Mouse (Mus musculus): ENCODE results near the gene Bspry. TPM values are rescaled to one million over a fixed set of nuclear protein-coding genes. Genes with fewer than 3 reads are reported as not detected.

Bspry gene
- polyA plus RNA-seq, 1 experiment from 2014 or later: 19.4 TPM

DNA sequence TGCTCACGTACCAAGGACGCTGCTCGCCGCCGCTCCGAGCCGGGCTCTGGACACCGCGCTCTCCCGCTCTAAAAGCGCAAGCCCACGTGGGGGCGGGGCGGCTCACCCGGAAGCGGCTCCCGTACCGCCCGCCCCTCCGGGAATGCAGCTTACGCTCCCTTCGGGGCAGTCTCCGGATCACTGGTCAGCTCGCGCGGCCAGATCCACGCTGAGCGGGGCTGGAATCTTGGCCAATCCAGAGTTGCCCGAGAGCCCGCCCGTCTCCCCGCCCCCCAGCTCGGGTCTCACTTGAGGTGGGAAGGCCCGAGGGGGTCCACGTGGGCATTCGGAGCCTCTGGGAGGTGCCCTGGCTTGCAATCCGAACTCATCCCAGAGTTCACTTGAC lies 40.0 kb downstream of the Bspry start, which contains the start of gene Alad:
Alad (minus strand) TSS at position 70 of the 385 bp plus-strand sequence.
- Histone ChIP-seq H3K9ac (replicated peaks; ENCODE audit: low read depth, low read length) (peak within 1 kb of the TSS; percentile 65), H3K4me2 (replicated peaks; ENCODE audit: low read depth, low read length) (peak within 1 kb of the TSS; percentile 67), H3K4me1 (ENCODE audit: control insufficient read depth, insufficient read depth, low read length) (peaks cover 35% of the 10 kb centered on the region), H3K36me3 (ENCODE audit: control insufficient read depth, insufficient read depth, low read length) (peaks cover 8% of the 10 kb centered on the region), H3K9me3 (ENCODE audit: control insufficient read depth, low read depth, low read length) (no peaks in the 10 kb centered on the region), H3K4me3 (ENCODE audit: low read depth, low read length) (peak within 1 kb of the TSS; percentile 69), H3K27ac (ENCODE audit: low read length) (peak within 1 kb of the TSS; percentile 92), H3K27me3 (ENCODE audit: control insufficient read depth, insufficient read depth, low read length) (no peaks in the 10 kb centered on the region)
- under 1% methylated on average over 37 of the region's 37 CpGs for WGBS
- peak; percentile 87; the same call in 1 of the 2 replicates for ATAC-seq (ENCODE audit: insufficient number of reproducible peaks, insufficient read depth, low FRiP score, low read depth)

DNA sequence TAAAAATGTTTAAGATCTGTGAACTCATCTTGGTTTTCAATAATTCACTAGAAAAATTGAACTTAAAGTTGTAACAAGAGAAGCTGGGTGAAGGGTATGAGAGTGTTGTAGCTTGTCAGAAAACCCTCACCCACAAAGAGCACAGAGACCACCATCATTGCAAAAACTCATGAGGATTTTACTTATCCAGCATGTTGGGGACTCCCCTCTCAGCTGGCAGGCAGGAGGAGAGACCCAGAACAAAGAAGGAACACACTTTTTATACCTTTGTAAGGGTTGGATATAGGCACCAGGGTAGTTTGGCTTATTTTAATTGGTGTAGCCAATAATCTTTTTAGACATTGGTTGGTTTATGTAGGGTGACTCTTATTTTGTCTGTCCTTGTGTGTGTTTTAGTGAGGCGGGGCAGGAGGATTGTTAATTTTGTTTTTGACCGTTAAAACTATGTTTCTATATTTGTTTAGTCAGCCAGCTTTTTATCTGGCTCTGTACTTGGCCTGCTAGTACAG lies 41.1 kb downstream of the Bspry start:
- Histone ChIP-seq H3K36me3 (ENCODE audit: control insufficient read depth, insufficient read depth, low read length) (peaks cover 8% of the 10 kb centered on the region), H3K9ac (replicated peaks; ENCODE audit: low read depth, low read length) (no peak overlapping the region), H3K27me3 (ENCODE audit: control insufficient read depth, insufficient read depth, low read length) (no peaks in the 10 kb centered on the region), H3K4me3 (ENCODE audit: low read depth, low read length) (0 out of 2 replicates have a peak overlapping the region, but pooled peaks have one; percentile 69), H3K4me1 (ENCODE audit: control insufficient read depth, insufficient read depth, low read length) (peaks cover 27% of the 10 kb centered on the region), H3K4me2 (replicated peaks; ENCODE audit: low read depth, low read length) (no peak overlapping the region), H3K27ac (ENCODE audit: low read length) (no peak overlapping the region), H3K9me3 (ENCODE audit: control insufficient read depth, low read depth, low read length) (no peaks in the 10 kb centered on the region)
- ATAC-seq (ENCODE audit: insufficient number of reproducible peaks, insufficient read depth, low FRiP score, low read depth): no peak
- WGBS: 79% methylated on average over 2 of the region's 2 CpGs

DNA sequence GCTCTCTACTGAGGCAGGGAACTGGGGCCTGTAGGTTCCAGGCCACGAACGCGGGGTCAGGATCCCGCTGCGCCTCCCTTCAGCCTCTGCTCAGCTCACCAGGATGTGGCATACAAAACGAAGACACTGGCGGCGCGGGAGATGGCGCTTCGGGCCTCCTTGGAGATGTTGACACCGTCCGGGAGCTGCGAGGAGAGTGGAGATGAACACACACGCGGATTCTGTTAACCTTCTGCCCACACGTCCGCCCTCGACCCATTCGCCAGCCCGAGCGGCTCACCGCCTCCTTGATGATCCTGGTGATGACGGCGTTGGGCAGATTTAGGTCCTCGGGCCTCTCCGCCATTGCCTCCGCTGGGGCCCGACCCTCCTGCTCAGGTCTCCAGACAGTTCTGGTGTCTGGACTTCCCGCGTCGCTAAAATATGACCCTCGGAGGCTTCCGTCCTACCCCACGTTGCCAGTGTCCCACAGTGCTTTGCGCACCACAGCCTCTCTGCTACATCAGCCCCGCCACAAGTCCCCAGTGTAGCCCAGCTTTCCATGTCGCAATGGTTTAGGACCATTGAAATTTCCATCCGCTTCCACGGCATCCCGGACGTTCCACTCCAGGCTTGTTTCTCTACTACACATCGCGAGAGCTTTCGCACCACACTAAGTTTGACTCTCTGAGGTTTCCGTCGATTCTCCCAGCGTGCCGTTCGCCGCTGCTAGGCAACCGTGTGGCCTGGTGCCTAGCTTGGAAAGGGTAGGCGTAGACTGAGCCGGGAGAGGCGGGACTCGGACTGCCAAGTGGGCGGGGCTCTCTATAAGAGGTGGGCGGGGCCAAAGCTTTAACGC lies 45.0 kb downstream of the Bspry start, which contains the start of the genes Pole3 and 4933430I17Rik:
Pole3 (minus strand) TSS at position 418 of the 838 bp plus-strand sequence.
4933430I17Rik (plus strand) TSS at position 719 of the 838 bp plus-strand sequence.
- H3K4me3 ChIP-seq (ENCODE audit: low read depth, low read length): peak within 1 kb of the TSS; percentile 70
- H3K4me2 ChIP-seq (replicated peaks; ENCODE audit: low read depth, low read length): peak within 1 kb of the TSS; percentile 88
- peak within 1 kb of the TSS; percentile 77 for H3K9ac ChIP-seq (replicated peaks; ENCODE audit: low read depth, low read length)
- peak; percentile 99 for ATAC-seq (ENCODE audit: insufficient number of reproducible peaks, insufficient read depth, low FRiP score, low read depth)
- peaks cover 7% of the 10 kb centered on the region; the same call in 1 of the 2 replicates for H3K4me1 ChIP-seq (ENCODE audit: control insufficient read depth, insufficient read depth, low read length)
- no peaks in the 10 kb centered on the region for H3K9me3 ChIP-seq (ENCODE audit: control insufficient read depth, low read depth, low read length)
- under 1% methylated on average over 59 of the region's 59 CpGs for WGBS
- no peaks in the 10 kb centered on the region for H3K27me3 ChIP-seq (ENCODE audit: control insufficient read depth, insufficient read depth, low read length)
- peak within 1 kb of the TSS; percentile 91; the same call in 1 of the 2 replicates for H3K27ac ChIP-seq (ENCODE audit: low read length)
- peaks cover 8% of the 10 kb centered on the region for H3K36me3 ChIP-seq (ENCODE audit: control insufficient read depth, insufficient read depth, low read length)

DNA sequence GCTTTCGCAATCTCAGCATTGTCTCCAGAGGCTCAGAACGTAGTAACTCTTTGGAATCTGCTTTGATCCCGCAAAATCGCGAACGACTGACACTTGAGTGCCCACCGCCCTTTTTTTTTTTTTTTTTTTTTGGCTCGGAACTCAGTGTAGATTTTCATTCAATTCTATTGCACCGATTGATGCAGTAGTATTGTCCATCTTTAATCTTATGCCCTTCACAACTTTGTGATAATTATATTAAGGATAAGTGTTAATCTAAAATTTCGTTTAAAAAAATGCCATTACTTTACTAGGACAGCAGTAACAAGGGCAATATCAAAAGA lies 45.6 kb downstream of the Bspry start:
- Histone ChIP-seq H3K4me1 (ENCODE audit: control insufficient read depth, insufficient read depth, low read length) (peaks cover 7% of the 10 kb centered on the region; the same call in 1 of the 2 replicates), H3K4me3 (ENCODE audit: low read depth, low read length) (peak overlapping the region; percentile 70), H3K27me3 (ENCODE audit: control insufficient read depth, insufficient read depth, low read length) (no peaks in the 10 kb centered on the region), H3K36me3 (ENCODE audit: control insufficient read depth, insufficient read depth, low read length) (peaks cover 8% of the 10 kb centered on the region), H3K4me2 (replicated peaks; ENCODE audit: low read depth, low read length) (peak overlapping the region; percentile 30; the same call in 1 of the 2 replicates), H3K9ac (replicated peaks; ENCODE audit: low read depth, low read length) (no peak overlapping the region), H3K9me3 (ENCODE audit: control insufficient read depth, low read depth, low read length) (no peaks in the 10 kb centered on the region), H3K27ac (ENCODE audit: low read length) (no peak overlapping the region)
- 3% methylated on average over 10 of the region's 10 CpGs for WGBS
- ATAC-seq (ENCODE audit: insufficient number of reproducible peaks, insufficient read depth, low FRiP score, low read depth): no peak

DNA sequence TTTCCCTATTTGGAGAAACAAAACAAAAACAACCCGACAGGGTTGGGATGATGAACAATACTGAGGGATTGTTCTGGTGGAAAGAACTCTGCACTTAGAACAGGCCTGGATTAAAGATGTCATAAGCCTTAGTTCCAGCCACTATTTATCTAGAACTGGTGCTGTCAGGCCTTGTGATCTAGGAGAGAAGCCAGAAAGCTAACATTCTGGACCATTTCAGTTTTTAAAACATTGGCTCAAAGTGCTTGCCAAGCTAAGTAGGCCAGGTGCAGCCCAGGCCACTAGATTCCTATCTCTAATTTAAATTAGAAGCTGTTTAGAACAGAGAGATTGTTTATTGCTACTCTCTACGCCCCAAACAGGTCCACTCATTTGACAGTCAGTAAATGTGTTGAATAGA lies 46.4 kb downstream of the Bspry start:
- no peak overlapping the region for H3K9ac ChIP-seq (replicated peaks; ENCODE audit: low read depth, low read length)
- no peaks in the 10 kb centered on the region for H3K27me3 ChIP-seq (ENCODE audit: control insufficient read depth, insufficient read depth, low read length)
- no peak for ATAC-seq (ENCODE audit: insufficient number of reproducible peaks, insufficient read depth, low FRiP score, low read depth)
- no peaks in the 10 kb centered on the region for H3K9me3 ChIP-seq (ENCODE audit: control insufficient read depth, low read depth, low read length)
- peaks cover 8% of the 10 kb centered on the region for H3K36me3 ChIP-seq (ENCODE audit: control insufficient read depth, insufficient read depth, low read length)
- H3K4me3 ChIP-seq (ENCODE audit: low read depth, low read length): no peak overlapping the region
- 52% methylated on average over 2 of the region's 2 CpGs for WGBS
- H3K4me1 ChIP-seq (ENCODE audit: control insufficient read depth, insufficient read depth, low read length): peaks cover 7% of the 10 kb centered on the region; the same call in 1 of the 2 replicates
- no peak overlapping the region for H3K4me2 ChIP-seq (replicated peaks; ENCODE audit: low read depth, low read length)
- H3K27ac ChIP-seq (ENCODE audit: low read length): no peak overlapping the region

DNA sequence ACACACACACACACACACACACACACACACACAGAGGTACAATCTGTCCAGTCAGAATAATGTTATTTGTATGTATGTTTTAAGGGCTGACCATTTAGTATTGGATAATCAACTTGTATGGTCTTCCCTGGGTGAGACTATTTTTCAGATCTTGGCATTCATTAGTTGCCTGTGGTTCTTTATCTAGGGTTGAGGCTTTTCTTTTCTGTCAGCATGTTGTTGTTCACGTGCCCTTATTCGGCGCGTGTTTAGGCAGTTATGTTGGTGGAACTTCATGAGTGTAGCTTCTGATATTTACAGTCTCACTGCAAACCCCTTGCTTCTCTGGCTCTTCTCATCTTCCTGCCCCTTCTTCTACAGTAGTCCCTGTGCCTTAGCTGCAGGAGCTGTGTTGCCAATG lies 47.8 kb downstream of the Bspry start:
- Histone ChIP-seq H3K4me2 (replicated peaks; ENCODE audit: low read depth, low read length) (no peak overlapping the region), H3K27ac (ENCODE audit: low read length) (no peak overlapping the region), H3K9me3 (ENCODE audit: control insufficient read depth, low read depth, low read length) (no peaks in the 10 kb centered on the region), H3K4me3 (ENCODE audit: low read depth, low read length) (no peak overlapping the region), H3K36me3 (ENCODE audit: control insufficient read depth, insufficient read depth, low read length) (peaks cover 5% of the 10 kb centered on the region), H3K27me3 (ENCODE audit: control insufficient read depth, insufficient read depth, low read length) (no peaks in the 10 kb centered on the region), H3K9ac (replicated peaks; ENCODE audit: low read depth, low read length) (no peak overlapping the region), H3K4me1 (ENCODE audit: control insufficient read depth, insufficient read depth, low read length) (peaks cover 7% of the 10 kb centered on the region; the same call in 1 of the 2 replicates)
- no peak for ATAC-seq (ENCODE audit: insufficient number of reproducible peaks, insufficient read depth, low FRiP score, low read depth)
- WGBS: 86% methylated on average over 4 of the region's 4 CpGs

DNA sequence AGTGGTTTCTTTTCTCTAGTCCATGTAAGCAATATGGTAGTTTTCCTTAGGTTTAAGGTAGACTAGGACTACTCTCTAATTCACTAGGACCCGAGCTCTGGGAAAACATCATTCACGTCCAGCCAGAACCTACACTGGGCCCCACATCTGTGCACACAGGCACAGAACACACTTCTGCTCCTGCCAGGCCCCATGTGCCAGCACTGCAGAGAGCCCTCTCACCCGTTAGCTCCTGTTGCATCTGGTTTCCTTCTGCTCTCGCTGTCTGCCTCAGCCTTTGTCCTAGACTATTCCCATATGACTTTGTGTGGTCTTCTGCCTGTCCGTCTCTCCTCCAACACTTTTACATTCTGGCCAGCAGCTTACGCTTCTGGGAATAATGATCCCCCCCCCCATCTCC lies 53.9 kb downstream of the Bspry start:
- H3K4me2 ChIP-seq (replicated peaks; ENCODE audit: low read depth, low read length): no peak overlapping the region
- no peaks in the 10 kb centered on the region for H3K9me3 ChIP-seq (ENCODE audit: control insufficient read depth, low read depth, low read length)
- no peak overlapping the region for H3K9ac ChIP-seq (replicated peaks; ENCODE audit: low read depth, low read length)
- no peak for ATAC-seq (ENCODE audit: insufficient number of reproducible peaks, insufficient read depth, low FRiP score, low read depth)
- no peak overlapping the region for H3K4me3 ChIP-seq (ENCODE audit: low read depth, low read length)
- 67% methylated on average over 6 of the region's 6 CpGs for WGBS
- H3K27me3 ChIP-seq (ENCODE audit: control insufficient read depth, insufficient read depth, low read length): no peaks in the 10 kb centered on the region
- H3K36me3 ChIP-seq (ENCODE audit: control insufficient read depth, insufficient read depth, low read length): no peaks in the 10 kb centered on the region
- H3K27ac ChIP-seq (ENCODE audit: low read length): no peak overlapping the region
- H3K4me1 ChIP-seq (ENCODE audit: control insufficient read depth, insufficient read depth, low read length): no peaks in the 10 kb centered on the region

DNA sequence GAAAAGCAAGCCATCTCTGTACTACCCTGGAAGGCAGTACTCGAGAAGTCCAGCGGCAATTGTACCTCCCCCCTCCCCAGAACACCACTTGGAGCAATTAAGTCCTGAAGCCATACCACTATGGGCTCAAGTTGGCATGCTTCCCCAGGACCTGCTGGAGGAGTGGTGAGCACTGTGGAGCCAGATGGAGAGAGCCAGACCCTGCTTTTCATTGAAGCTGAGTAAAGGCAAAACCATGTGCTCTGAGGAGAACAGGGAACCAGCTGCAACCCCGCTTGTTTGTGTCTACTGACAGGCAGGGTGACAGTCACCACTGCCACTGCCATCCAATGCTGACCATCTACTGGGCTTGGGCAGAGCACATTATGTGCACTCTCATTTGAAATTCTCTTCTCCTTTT lies 61.9 kb downstream of the Bspry start:
- Histone ChIP-seq H3K9ac (replicated peaks; ENCODE audit: low read depth, low read length) (no peak overlapping the region), H3K4me1 (ENCODE audit: control insufficient read depth, insufficient read depth, low read length) (no peaks in the 10 kb centered on the region)

More for the DNA sequence above, 61.9 kb downstream of the Bspry start:
- Histone ChIP-seq H3K27ac (ENCODE audit: low read length) (no peak overlapping the region), H3K9me3 (ENCODE audit: control insufficient read depth, low read depth, low read length) (no peaks in the 10 kb centered on the region), H3K4me3 (ENCODE audit: low read depth, low read length) (no peak overlapping the region), H3K4me2 (replicated peaks; ENCODE audit: low read depth, low read length) (no peak overlapping the region), H3K36me3 (ENCODE audit: control insufficient read depth, insufficient read depth, low read length) (no peaks in the 10 kb centered on the region), H3K27me3 (ENCODE audit: control insufficient read depth, insufficient read depth, low read length) (no peaks in the 10 kb centered on the region)
- no peak for ATAC-seq (ENCODE audit: insufficient number of reproducible peaks, insufficient read depth, low FRiP score, low read depth)
- 83% methylated on average over 3 of the region's 3 CpGs for WGBS

Measured in stomach, embryonic 14.5 days (tissue).